Comparison of ENCODE assay signal across 13 mouse cellular contexts in genomic region chr16:24491486-24491758, GRCm38 (mm10).
A peak's percentile ranks its signal among the peaks of the same experiment; 100 is the strongest.
DNase-seq lines count a peak whose midpoint lies in the region; ATAC-seq and TF ChIP-seq lines count a peak whose summit lies in the region.
"Had no signal": no experiment of that assay in that cellular context is flagged by ENCODE, and none has a peak within 500 bp of the region (broad histone marks: within the 10 kb centered on the region; RNA-seq: fewer than 3 reads in every experiment).

No protein-coding gene starts in this region.

- no peaks in the 10 kb centered on the region for H3K27me3 ChIP-seq in heart, embryonic 12.5 days (replicated peaks)
- no peaks in the 10 kb centered on the region for H3K27me3 ChIP-seq in kidney, postnatal 0 days (ENCODE audit: insufficient read depth, low read length)
- no peaks in the 10 kb centered on the region for H3K27me3 ChIP-seq in heart, embryonic 16.5 days (ENCODE audit: control insufficient read depth, insufficient read depth, low read length)
- H3K27me3 ChIP-seq in liver, embryonic 12.5 days (replicated peaks), result no peaks in the 10 kb centered on the region
- H3K27me3 ChIP-seq: Patski had no signal

- ATAC-seq in heart, embryonic 12.5 days (ENCODE audit: insufficient number of reproducible peaks, low FRiP score), result no peak
- no peak for ATAC-seq in kidney, postnatal 0 days (replicated peaks; ENCODE audit: low FRiP score, low read depth)
- no peak for ATAC-seq in heart, embryonic 16.5 days (replicated peaks; ENCODE audit: extremely low read depth, insufficient read depth, low FRiP score)
- ATAC-seq in liver, embryonic 12.5 days, result no peak
- ATAC-seq: inflammation-experienced regulatory T-cells, adult 6 months had no signal

- TF ChIP-seq CTCF in kidney, postnatal 0 days (IDR thresholded peaks at IDR 0.05; ENCODE audit: low read depth), result no peak

- H3K27ac ChIP-seq in heart, embryonic 12.5 days (ENCODE audit: poor library complexity, severe bottlenecking), result peak overlapping the region; percentile 69
- 0 out of 2 replicates have a peak overlapping the region, but pooled peaks have one; percentile 26 for H3K27ac ChIP-seq in kidney, postnatal 0 days
- H3K27ac ChIP-seq in heart, embryonic 16.5 days (ENCODE audit: low read length), result peak overlapping the region; percentile 76
- no peak overlapping the region for H3K27ac ChIP-seq in liver, embryonic 12.5 days

- no peak overlapping the region for H3K4me2 ChIP-seq in heart, embryonic 12.5 days
- H3K4me2 ChIP-seq in kidney, postnatal 0 days (ENCODE audit: low read length), result no peak overlapping the region
- H3K4me2 ChIP-seq in heart, embryonic 16.5 days (ENCODE audit: low read depth, low read length), result no peak overlapping the region
- H3K4me2 ChIP-seq in liver, embryonic 12.5 days, result no peak overlapping the region

- H3K36me3 ChIP-seq in heart, embryonic 12.5 days, result no peaks in the 10 kb centered on the region
- no peaks in the 10 kb centered on the region for H3K36me3 ChIP-seq in kidney, postnatal 0 days (ENCODE audit: insufficient read depth, low read length)
- no peaks in the 10 kb centered on the region for H3K36me3 ChIP-seq in heart, embryonic 16.5 days (ENCODE audit: control insufficient read depth, insufficient read depth)
- H3K36me3 ChIP-seq in liver, embryonic 12.5 days, result no peaks in the 10 kb centered on the region
- H3K36me3 ChIP-seq: forebrain, embryonic 10.5 days had no signal

- H3K9me3 ChIP-seq in heart, embryonic 12.5 days (replicated peaks), result no peaks in the 10 kb centered on the region
- no peaks in the 10 kb centered on the region for H3K9me3 ChIP-seq in kidney, postnatal 0 days (replicated peaks; ENCODE audit: low read length)
- no peaks in the 10 kb centered on the region for H3K9me3 ChIP-seq in heart, embryonic 16.5 days (replicated peaks; ENCODE audit: control insufficient read depth, low read length)
- H3K9me3 ChIP-seq in liver, embryonic 12.5 days (replicated peaks), result no peaks in the 10 kb centered on the region
- H3K9me3 ChIP-seq: forebrain, embryonic 10.5 days had no signal

- peaks cover 87% of the 10 kb centered on the region for H3K4me1 ChIP-seq in heart, embryonic 12.5 days (replicated peaks)
- peaks cover 43% of the 10 kb centered on the region for H3K4me1 ChIP-seq in kidney, postnatal 0 days (replicated peaks; ENCODE audit: insufficient read depth, low read length)
- H3K4me1 ChIP-seq in heart, embryonic 16.5 days (ENCODE audit: control insufficient read depth, insufficient read depth, low read length), result peaks cover 81% of the 10 kb centered on the region
- H3K4me1 ChIP-seq in liver, embryonic 12.5 days, result peaks cover 14% of the 10 kb centered on the region

- H3K9ac ChIP-seq in heart, embryonic 12.5 days, result 0 out of 2 replicates have a peak overlapping the region, but pooled peaks have one; percentile 42
- H3K9ac ChIP-seq in kidney, postnatal 0 days (ENCODE audit: low read depth, low read length), result no peak overlapping the region
- peak overlapping the region; percentile 52 for H3K9ac ChIP-seq in heart, embryonic 16.5 days (ENCODE audit: low read length)
- no peak overlapping the region for H3K9ac ChIP-seq in liver, embryonic 12.5 days

- WGBS in heart, embryonic 12.5 days, result 68% methylated on average over 2 of the region's 2 CpGs
- 59% methylated on average over 2 of the region's 2 CpGs for WGBS in kidney, postnatal 0 days
- WGBS in heart, embryonic 16.5 days, result 69% methylated on average over 2 of the region's 2 CpGs
- WGBS in liver, embryonic 12.5 days (ENCODE audit: insufficient replicate concordance), result 68% methylated on average over 2 of the region's 2 CpGs

- no peak overlapping the region for H3K4me3 ChIP-seq in heart, embryonic 12.5 days
- no peak overlapping the region for H3K4me3 ChIP-seq in kidney, postnatal 0 days (replicated peaks; ENCODE audit: low read depth, low read length)
- H3K4me3 ChIP-seq in heart, embryonic 16.5 days (ENCODE audit: low read length), result no peak overlapping the region
- no peak overlapping the region for H3K4me3 ChIP-seq in liver, embryonic 12.5 days
- H3K4me3 ChIP-seq: forebrain, embryonic 10.5 days had no signal

- no peak for DNase-seq in heart, postnatal 4 days
- no peak for DNase-seq in kidney, postnatal 0 days (ENCODE audit: low spot score)
- no peak for DNase-seq in kidney, postnatal 10 days
- peak; percentile 62 for DNase-seq in NIH3T3 (ENCODE audit: low read depth)
- no peak for DNase-seq in right cerebral cortex, adult 18-20 months
- DNase-seq: adrenal gland, postnatal 10 days; right cerebral cortex, postnatal 4 days had no signal

Comparison
In these comparisons a context has a peak if more than half of its experiments do, and no peak if none do; other contexts are left out.
1. H3K9ac ChIP-seq: peak in heart, embryonic 12.5 days (single experiment) and heart, embryonic 16.5 days (single experiment); none in kidney, postnatal 0 days (single experiment) and liver, embryonic 12.5 days (single experiment).